Comparison of ENCODE assay signal across 25 mouse cellular contexts in genomic region chr12:24823636-24824354, GRCm38 (mm10). TPM values are rescaled to one million over a fixed set of nuclear protein-coding genes. Genes with fewer than 3 reads are reported as not detected.
A peak's percentile ranks its signal among the peaks of the same experiment; 100 is the strongest.
DNase-seq lines count a peak whose midpoint lies in the region; ATAC-seq and TF ChIP-seq lines count a peak whose summit lies in the region.
"Had no signal": no experiment of that assay in that cellular context is flagged by ENCODE, and none has a peak within 500 bp of the region (broad histone marks: within the 10 kb centered on the region; RNA-seq: fewer than 3 reads in every experiment).

No protein-coding gene starts in this region.

- CTCF ChIA-PET in Patski (lab: Charles Lee), result interaction anchor here (1.2 kb wide), 1 partner anchor 128 kb away, joined by 3 read pairs; no protein-coding TSS in a partner anchor

- H3K27me3 ChIP-seq in limb, embryonic 14.5 days (ENCODE audit: control insufficient read depth, insufficient read depth, low read length), result no peaks in the 10 kb centered on the region
- no peaks in the 10 kb centered on the region for H3K27me3 ChIP-seq in limb, embryonic 10.5 days (ENCODE audit: low read depth, poor library complexity, severe bottlenecking)
- no peaks in the 10 kb centered on the region for H3K27me3 ChIP-seq in stomach, embryonic 16.5 days (ENCODE audit: control insufficient read depth, insufficient read depth, low read length)
- H3K27me3 ChIP-seq in stomach, postnatal 0 days (ENCODE audit: control insufficient read depth, insufficient read depth, low read length), result no peaks in the 10 kb centered on the region
- H3K27me3 ChIP-seq in Patski, result no peaks in the 10 kb centered on the region
- H3K27me3 ChIP-seq: embryonic facial prominence, embryonic 13.5 days; hindbrain, embryonic 15.5 days; limb, embryonic 13.5 days; midbrain, embryonic 15.5 days had no signal

- TF ChIP-seq POLR2A in limb, embryonic 14.5 days (IDR thresholded peaks at IDR 0.05; ENCODE audit: borderline replicate concordance, extremely low read depth, insufficient read depth, insufficient read length), result no peak

- H3K4me2 ChIP-seq in limb, embryonic 14.5 days (replicated peaks; ENCODE audit: low read depth, low read length, severe bottlenecking), result no peak overlapping the region
- H3K4me2 ChIP-seq in stomach, embryonic 16.5 days (ENCODE audit: low read depth, low read length), result no peak overlapping the region
- H3K4me2 ChIP-seq in stomach, postnatal 0 days (replicated peaks; ENCODE audit: low read depth), result no peak overlapping the region
- H3K4me2 ChIP-seq: embryonic facial prominence, embryonic 13.5 days; heart, embryonic 11.5 days; hindbrain, embryonic 15.5 days; limb, embryonic 13.5 days; midbrain, embryonic 15.5 days had no signal

- TF ChIP-seq EP300 in stomach, postnatal 0 days (optimal IDR thresholded peaks at IDR 0.05), result no peak

- no peaks in the 10 kb centered on the region for H3K36me3 ChIP-seq in limb, embryonic 14.5 days (ENCODE audit: control insufficient read depth, insufficient read depth, low read length)
- H3K36me3 ChIP-seq in limb, embryonic 10.5 days, result no peaks in the 10 kb centered on the region
- no peaks in the 10 kb centered on the region for H3K36me3 ChIP-seq in stomach, embryonic 16.5 days (ENCODE audit: control insufficient read depth, insufficient read depth, low read length)
- no peaks in the 10 kb centered on the region for H3K36me3 ChIP-seq in stomach, postnatal 0 days (ENCODE audit: control insufficient read depth, insufficient read depth, low read length)
- H3K36me3 ChIP-seq: embryonic facial prominence, embryonic 13.5 days; midbrain, embryonic 15.5 days had no signal

- H3K9ac ChIP-seq in limb, embryonic 14.5 days (ENCODE audit: low read depth, low read length, severe bottlenecking), result no peak overlapping the region
- H3K9ac ChIP-seq in stomach, embryonic 16.5 days (ENCODE audit: low read length), result no peak overlapping the region
- no peak overlapping the region for H3K9ac ChIP-seq in stomach, postnatal 0 days (ENCODE audit: low read length)
- H3K9ac ChIP-seq: embryonic facial prominence, embryonic 13.5 days; hindbrain, embryonic 15.5 days; limb, embryonic 13.5 days; liver, embryonic 14.5 days; midbrain, embryonic 15.5 days had no signal

- TF ChIP-seq CTCF in stomach, postnatal 0 days (IDR thresholded peaks at IDR 0.05; ENCODE audit: low read depth), result no peak
- TF ChIP-seq CTCF in Patski (IDR thresholded peaks at IDR 0.05), result no peak

- POLR2A ChIA-PET in Patski (lab: Charles Lee), result interaction anchor here (0.8 kb wide), 1 partner anchor 89 kb away, joined by 3 read pairs; no protein-coding TSS in a partner anchor

- WGBS in limb, embryonic 14.5 days, result 71% methylated on average over 3 of the region's 3 CpGs
- WGBS in limb, embryonic 10.5 days, result 87% methylated on average over 3 of the region's 3 CpGs
- WGBS in stomach, embryonic 16.5 days, result 59% methylated on average over 3 of the region's 3 CpGs
- WGBS in stomach, postnatal 0 days, result 46% methylated on average over 3 of the region's 3 CpGs

- ATAC-seq in limb, embryonic 14.5 days (ENCODE audit: low FRiP score, low read depth), result no peak
- 0 out of 2 replicates have a peak, but pooled peaks have one; percentile 29 for ATAC-seq in stomach, embryonic 16.5 days (ENCODE audit: insufficient read depth, low FRiP score)
- no peak for ATAC-seq in stomach, postnatal 0 days (ENCODE audit: low FRiP score, low TSS enrichment)
- ATAC-seq in Patski, result peak; percentile 60
- ATAC-seq: activated CD4-positive, CD25-positive, alpha-beta regulatory T cell, adult 4 months; forebrain, embryonic 14.5 days; midbrain, embryonic 15.5 days had no signal

- no peak overlapping the region for H3K4me3 ChIP-seq in limb, embryonic 14.5 days (replicated peaks; ENCODE audit: low read length)
- H3K4me3 ChIP-seq in limb, embryonic 10.5 days, result no peak overlapping the region
- no peak overlapping the region for H3K4me3 ChIP-seq in stomach, embryonic 16.5 days (replicated peaks; ENCODE audit: low read length)
- H3K4me3 ChIP-seq in stomach, postnatal 0 days (ENCODE audit: low read depth, low read length), result no peak overlapping the region
- H3K4me3 ChIP-seq: embryonic facial prominence, embryonic 13.5 days; gastrocnemius, adult 2 months; hindbrain, embryonic 15.5 days; limb, embryonic 13.5 days; midbrain, embryonic 15.5 days had no signal

- no peaks in the 10 kb centered on the region; the same call in 1 of the 2 replicates for H3K4me1 ChIP-seq in limb, embryonic 14.5 days (ENCODE audit: control insufficient read depth, insufficient read depth, low read length)
- peaks cover 6% of the 10 kb centered on the region; the same call in 1 of the 2 replicates for H3K4me1 ChIP-seq in limb, embryonic 10.5 days
- peaks cover 3% of the 10 kb centered on the region; the same call in 1 of the 2 replicates for H3K4me1 ChIP-seq in stomach, embryonic 16.5 days (ENCODE audit: control insufficient read depth, insufficient read depth, low read length)
- H3K4me1 ChIP-seq in stomach, postnatal 0 days (replicated peaks; ENCODE audit: control insufficient read depth, insufficient read depth), result no peaks in the 10 kb centered on the region

- peak; percentile 58 for DNase-seq in limb, embryonic 14.5 days (ENCODE audit: low spot score)
- DNase-seq in limb, embryonic 10.5 days (ENCODE audit: low spot score), result no peak
- no peak for DNase-seq in stomach, postnatal 0 days (ENCODE audit: low spot score)
- DNase-seq in Patski (ENCODE audit: low read depth, low spot score), result peak; percentile 30
- no peak for DNase-seq in urinary bladder, postnatal 14 days (ENCODE audit: low spot score)
- no peak for DNase-seq in ovary, postnatal 10 days (ENCODE audit: low spot score)
- DNase-seq: adrenal gland, postnatal 10 days; cerebellum, adult 2 months; cerebellum, postnatal 25 days; gastrocnemius, adult 2 months; kidney, adult 9 months; lung, postnatal 14 days; right cerebral cortex, adult 18-20 months; right cerebral cortex, postnatal 4 days; thymus, adult 18-20 months; thymus, postnatal 36 days had no signal

- in situ Hi-C loops in Patski (cut with MboI; ENCODE audit: low pct_unique_long_range_greater_than_20kb), result no loop called here

- no peaks in the 10 kb centered on the region for H3K9me3 ChIP-seq in limb, embryonic 14.5 days (ENCODE audit: control insufficient read depth, low read length)
- no peaks in the 10 kb centered on the region for H3K9me3 ChIP-seq in limb, embryonic 10.5 days (replicated peaks)
- no peaks in the 10 kb centered on the region for H3K9me3 ChIP-seq in stomach, embryonic 16.5 days (replicated peaks; ENCODE audit: control insufficient read depth, low read length)
- H3K9me3 ChIP-seq in stomach, postnatal 0 days (ENCODE audit: control insufficient read depth, low read length), result no peaks in the 10 kb centered on the region
- H3K9me3 ChIP-seq: embryonic facial prominence, embryonic 13.5 days; hindbrain, embryonic 15.5 days; limb, embryonic 13.5 days; midbrain, embryonic 15.5 days had no signal

- no peak overlapping the region for H3K27ac ChIP-seq in limb, embryonic 14.5 days (replicated peaks; ENCODE audit: low read depth, low read length)
- no peak overlapping the region for H3K27ac ChIP-seq in limb, embryonic 10.5 days
- no peak overlapping the region; the same call in 1 of the 2 replicates for H3K27ac ChIP-seq in stomach, embryonic 16.5 days (ENCODE audit: low read length)
- H3K27ac ChIP-seq in stomach, postnatal 0 days (replicated peaks), result no peak overlapping the region
- H3K27ac ChIP-seq: embryonic facial prominence, embryonic 13.5 days; gastrocnemius, adult 2 months; hindbrain, embryonic 15.5 days; limb, embryonic 13.5 days; liver, embryonic 14.5 days; midbrain, embryonic 15.5 days had no signal

RNA-seq across cellular contexts. Expression of gene Mboat2, which starts 6.9 kb away (rescaled TPM):
- 24.7 and 25.2 TPM in 2 replicates for polyA plus RNA-seq in limb, embryonic 14.5 days (2012; rRNA removed)
- polyA plus RNA-seq in limb, embryonic 14.5 days (2014; fragmentation: Nextera tagmentation; extraction: Ambion mirVana), result 66.4 and 70.5 TPM in 2 replicates
- polyA plus RNA-seq in limb, embryonic 10.5 days (2016; fragmentation: Nextera tagmentation; extraction: Ambion mirVana), result 42.5 and 49.6 TPM in 2 replicates
- polyA plus RNA-seq in stomach, embryonic 16.5 days (2015; fragmentation: Nextera tagmentation; extraction: Ambion mirVana), result 47.3 and 51.8 TPM in 2 replicates
- 91.8 and 96.2 TPM in 2 replicates for polyA plus RNA-seq in stomach, postnatal 0 days (2015; fragmentation: Nextera tagmentation; extraction: Ambion mirVana)
- polyA plus RNA-seq in Patski (2021), result 24.4 TPM

Comparison
In these comparisons a context has a peak if more than half of its experiments do, and no peak if none do; other contexts are left out.
1. ATAC-seq: peak in stomach, embryonic 16.5 days (single experiment) and Patski (single experiment); none in limb, embryonic 14.5 days (single experiment) and stomach, postnatal 0 days (single experiment).
2. DNase-seq: peak in limb, embryonic 14.5 days (single experiment) and Patski (single experiment); none in limb, embryonic 10.5 days (single experiment), stomach, postnatal 0 days (single experiment), urinary bladder, postnatal 14 days (single experiment) and ovary, postnatal 10 days (single experiment).